Mouse (Mus musculus): ENCODE data around the gene Pglyrp2.
A peak's percentile ranks its signal among the peaks of the same experiment; 100 is the strongest.

The Pglyrp2 gene

GRCm38 (mm10) chr17:32424034-32424433 is at the start of gene Pglyrp2:
Gene Pglyrp2 (minus strand): TSS chr17:32424167.
- DNase-seq (ENCODE audit: low spot score), result no peak

- no peak for DNase-seq (ENCODE audit: low spot score)
These were observed 48.2 kb upstream of the Pglyrp2 start for GRCm38 (mm10) chr17:32472176-32472575.

- no peak for DNase-seq (ENCODE audit: low spot score)
These were observed 46.8 kb upstream of the Pglyrp2 start for GRCm38 (mm10) chr17:32470795-32471194.

GRCm38 (mm10) chr17:32468494-32468893 is 44.5 kb upstream of the Pglyrp2 start:
- DNase-seq (ENCODE audit: low spot score), result no peak

- DNase-seq (ENCODE audit: low spot score), result no peak
These were observed 31.0 kb upstream of the Pglyrp2 start for GRCm38 (mm10) chr17:32454997-32455396.

- no peak for DNase-seq (ENCODE audit: low spot score)
These were observed 30.2 kb upstream of the Pglyrp2 start for GRCm38 (mm10) chr17:32454188-32454587.

- peak; percentile 61 for DNase-seq (ENCODE audit: low spot score)
These were observed 28.5 kb upstream of the Pglyrp2 start, which contains the start of gene Cyp4f39 for GRCm38 (mm10) chr17:32452482-32452881. Gene Cyp4f39 (plus strand): TSS chr17:32452723.

- DNase-seq (ENCODE audit: low spot score), result no peak
These were observed 27.0 kb upstream of the Pglyrp2 start for GRCm38 (mm10) chr17:32450844-32451537.

- no peak for DNase-seq (ENCODE audit: low spot score)
These were observed 25.1 kb upstream of the Pglyrp2 start for GRCm38 (mm10) chr17:32449042-32449441.

GRCm38 (mm10) chr17:32447195-32447594 is 23.2 kb upstream of the Pglyrp2 start:
- no peak for DNase-seq (ENCODE audit: low spot score)

GRCm38 (mm10) chr17:32445016-32445415 is 21.0 kb upstream of the Pglyrp2 start:
- DNase-seq (ENCODE audit: low spot score), result no peak

- DNase-seq (ENCODE audit: low spot score), result no peak
These were observed 19.3 kb upstream of the Pglyrp2 start for GRCm38 (mm10) chr17:32443245-32443644.

- DNase-seq (ENCODE audit: low spot score), result no peak
These were observed 13.1 kb upstream of the Pglyrp2 start for GRCm38 (mm10) chr17:32437106-32437505.

- DNase-seq (ENCODE audit: low spot score), result no peak
These were observed 11.2 kb upstream of the Pglyrp2 start for GRCm38 (mm10) chr17:32435151-32435550.

- DNase-seq (ENCODE audit: low spot score), result no peak
These were observed 10.4 kb upstream of the Pglyrp2 start for GRCm38 (mm10) chr17:32434324-32434723.

- DNase-seq (ENCODE audit: low spot score), result peak; percentile 54
These were observed 8.0 kb upstream of the Pglyrp2 start for GRCm38 (mm10) chr17:32431972-32432371.

- DNase-seq (ENCODE audit: low spot score), result no peak
These were observed 2.6 kb upstream of the Pglyrp2 start for GRCm38 (mm10) chr17:32426610-32427009.

- no peak for DNase-seq (ENCODE audit: low spot score)
These were observed 3.2 kb downstream of the Pglyrp2 start for GRCm38 (mm10) chr17:32420781-32421180.

GRCm38 (mm10) chr17:32419989-32420388 is 4.0 kb downstream of the Pglyrp2 start:
- no peak for DNase-seq (ENCODE audit: low spot score)

- no peak for DNase-seq (ENCODE audit: low spot score)
These were observed 7.2 kb downstream of the Pglyrp2 start for GRCm38 (mm10) chr17:32416771-32417170.

GRCm38 (mm10) chr17:32415417-32416020 is 8.4 kb downstream of the Pglyrp2 start:
- no peak for DNase-seq (ENCODE audit: low spot score)

- DNase-seq (ENCODE audit: low spot score), result no peak
These were observed 12.1 kb downstream of the Pglyrp2 start for GRCm38 (mm10) chr17:32411898-32412297.

- no peak for DNase-seq (ENCODE audit: low spot score)
These were observed 20.6 kb downstream of the Pglyrp2 start, which contains the start of gene Rasal3 for GRCm38 (mm10) chr17:32403417-32403816. Gene Rasal3 (minus strand): TSS chr17:32403583.

GRCm38 (mm10) chr17:32402779-32403157 is 21.2 kb downstream of the Pglyrp2 start:
- DNase-seq (ENCODE audit: low spot score), result no peak

Data from embryo, embryonic 10.5 days (tissue).